Mouse (Mus musculus): ENCODE results near the gene Tmcc1.
A peak's percentile ranks its signal among the peaks of the same experiment; 100 is the strongest.

The Tmcc1 gene

GRCm38 (mm10) chr6:116014111-116014510 is 179.2 kb downstream of the Tmcc1 start:
- no peak for DNase-seq (ENCODE audit: low spot score in 2 of 2)

DNA sequence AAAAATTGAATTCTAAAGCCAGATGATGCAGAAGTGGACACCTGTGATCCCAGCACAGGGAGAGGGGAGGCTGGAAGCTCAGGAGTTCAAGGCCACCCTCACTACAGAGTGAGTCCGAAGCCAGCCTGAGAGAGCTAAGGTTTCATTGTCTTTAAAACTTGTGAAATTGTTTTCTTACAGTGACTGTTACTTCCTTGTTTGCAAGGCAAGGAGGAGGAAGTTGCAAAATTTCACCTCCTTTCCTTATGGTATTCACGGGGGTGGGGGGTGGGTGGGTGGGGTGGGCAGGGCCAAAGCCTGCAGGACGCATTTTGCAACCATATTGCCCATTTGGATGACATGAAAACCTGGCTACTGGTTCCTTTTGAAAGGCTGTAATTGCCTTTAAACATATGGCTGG is 179.6 kb downstream of the Tmcc1 start:
- DNase-seq (ENCODE audit: low spot score in 2 of 2) = no peak

- DNase-seq (ENCODE audit: low spot score in 2 of 2) = peak in 1 of 2 experiments; percentile 78
These were observed 182.7 kb downstream of the Tmcc1 start for GRCm38 (mm10) chr6:116010541-116010940.

- DNase-seq (ENCODE audit: low spot score in 2 of 2) = no peak
These were observed 183.9 kb downstream of the Tmcc1 start for GRCm38 (mm10) chr6:116009426-116009825.

- peak in 1 of 2 experiments; percentile 80 for DNase-seq (ENCODE audit: low spot score in 2 of 2)
These were observed 185.6 kb downstream of the Tmcc1 start for GRCm38 (mm10) chr6:116007561-116008173.

GRCm38 (mm10) chr6:116006731-116007130 is 186.6 kb downstream of the Tmcc1 start:
- DNase-seq (ENCODE audit: low spot score in 2 of 2) = no peak

DNA sequence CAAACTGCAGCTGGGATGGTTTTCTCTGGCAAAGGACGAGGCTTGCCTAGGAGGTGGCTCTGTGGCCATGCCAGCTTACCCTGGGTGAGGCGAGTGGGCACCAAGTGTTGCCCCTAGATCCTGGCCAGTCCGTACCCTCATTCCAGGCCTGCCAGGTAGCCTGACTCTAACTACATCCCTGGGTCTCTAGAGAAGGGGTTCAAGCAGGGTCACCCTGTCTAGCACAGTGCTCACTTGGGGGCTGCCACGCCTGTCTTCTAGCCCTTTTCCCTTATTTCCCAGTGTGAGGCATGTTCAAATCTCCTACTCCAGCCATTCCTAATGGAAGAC is 187.4 kb downstream of the Tmcc1 start:
- DNase-seq (ENCODE audit: low spot score in 2 of 2) = no peak

GRCm38 (mm10) chr6:116005275-116005958 is 187.9 kb downstream of the Tmcc1 start:
- DNase-seq (ENCODE audit: low spot score in 2 of 2) = no peak

GRCm38 (mm10) chr6:116004716-116005115 is 188.6 kb downstream of the Tmcc1 start:
- DNase-seq (ENCODE audit: low spot score in 2 of 2) = no peak

GRCm38 (mm10) chr6:116004069-116004468 is 189.2 kb downstream of the Tmcc1 start:
- DNase-seq (ENCODE audit: low spot score in 2 of 2) = no peak

DNA sequence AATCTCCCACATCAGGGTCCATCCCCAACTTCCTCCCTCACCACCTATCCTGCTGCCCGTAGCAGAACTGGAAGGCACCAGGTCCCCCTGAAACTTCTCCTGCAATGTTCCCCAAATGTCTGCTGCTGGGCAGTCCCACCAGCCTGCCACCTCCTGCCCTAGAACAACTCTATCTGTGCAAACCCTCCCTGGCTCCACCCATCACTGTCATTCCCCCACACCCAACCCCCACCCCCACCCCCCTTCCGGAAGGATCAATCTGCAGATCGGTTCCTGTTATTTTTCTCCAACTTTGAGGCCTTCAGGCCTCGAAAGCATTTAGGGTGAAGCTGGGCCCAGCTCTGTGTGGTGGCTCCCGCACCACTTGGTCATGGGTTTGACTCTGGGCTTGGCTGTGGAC is 189.8 kb downstream of the Tmcc1 start:
- no peak for DNase-seq (ENCODE audit: low spot score in 2 of 2)

GRCm38 (mm10) chr6:116002311-116003104 is 190.8 kb downstream of the Tmcc1 start:
- DNase-seq (ENCODE audit: low spot score in 2 of 2) = no peak

DNA sequence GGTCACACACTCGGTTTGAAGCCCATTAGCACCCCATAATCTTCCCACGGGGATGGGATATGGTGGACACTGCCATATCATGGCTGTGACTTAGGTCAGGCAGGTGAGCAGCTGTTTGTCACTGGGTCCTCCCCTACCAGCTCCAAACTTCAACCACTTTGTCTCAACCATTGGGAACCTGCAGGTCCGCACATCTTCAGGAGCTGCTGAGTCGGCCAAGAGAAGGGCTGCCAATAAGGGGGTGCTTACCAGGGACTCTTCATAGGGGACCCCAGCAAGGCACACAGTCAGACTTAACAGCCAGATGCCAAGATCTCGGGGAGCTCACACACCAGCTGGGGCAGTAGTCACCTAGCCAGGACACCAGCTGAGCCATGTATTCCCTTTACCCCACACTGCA is 192.4 kb downstream of the Tmcc1 start:
- DNase-seq (ENCODE audit: low spot score in 2 of 2) = no peak

GRCm38 (mm10) chr6:115999227-115999626 is 194.1 kb downstream of the Tmcc1 start:
- DNase-seq (ENCODE audit: low spot score in 2 of 2) = no peak

DNA sequence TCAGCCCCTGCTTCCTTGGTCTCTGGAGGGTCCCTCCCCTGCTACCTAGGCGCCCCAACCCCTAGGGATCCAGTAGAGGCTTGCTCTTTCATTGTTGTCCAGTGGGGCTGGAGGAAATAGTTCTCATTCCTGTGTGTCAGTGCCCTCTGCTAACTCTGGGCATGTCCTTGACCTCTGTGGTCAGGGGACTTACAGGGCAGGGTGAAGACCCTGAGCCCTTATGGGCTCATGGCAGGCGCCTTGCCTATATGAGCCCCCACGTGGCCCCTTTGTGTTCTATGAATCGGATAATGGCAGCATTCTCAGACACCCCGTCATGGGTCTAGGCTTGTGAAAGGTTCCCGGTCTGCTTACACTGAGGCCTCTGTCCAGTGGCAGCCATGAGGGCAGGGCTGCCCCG is 194.5 kb downstream of the Tmcc1 start:
- DNase-seq (ENCODE audit: low spot score in 2 of 2) = no peak

- no peak for DNase-seq (ENCODE audit: low spot score in 2 of 2)
These were observed 195.5 kb downstream of the Tmcc1 start for GRCm38 (mm10) chr6:115997726-115998311.

- DNase-seq (ENCODE audit: low spot score in 2 of 2) = peak; percentile 72 to 76
These were observed 197.0 kb downstream of the Tmcc1 start for GRCm38 (mm10) chr6:115996171-115996851.

DNA sequence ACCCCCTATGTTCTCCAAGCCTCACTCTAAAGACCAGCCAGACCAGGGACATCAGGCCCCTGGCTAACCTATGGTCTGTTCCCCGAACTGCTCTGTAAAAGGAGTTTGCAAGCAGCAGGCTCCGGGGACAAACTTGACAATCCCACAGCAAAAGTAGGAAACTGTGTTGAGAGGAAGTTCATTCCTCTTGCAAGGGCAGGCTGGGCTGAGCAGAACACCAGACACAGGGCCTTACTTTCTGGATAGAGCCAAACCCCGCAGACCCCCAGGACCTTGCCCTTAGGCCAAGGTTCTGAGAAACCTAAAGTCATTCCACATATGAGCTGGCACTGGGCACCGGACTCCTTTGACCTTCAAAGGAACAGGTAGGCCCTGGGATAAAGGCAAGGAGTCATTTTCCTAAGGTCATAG is 197.8 kb downstream of the Tmcc1 start:
- DNase-seq (ENCODE audit: low spot score in 2 of 2) = no peak

GRCm38 (mm10) chr6:115994877-115995520 is 198.3 kb downstream of the Tmcc1 start, which contains the start of gene Plxnd1:
Gene Plxnd1, minus strand, starts transcription at chr6:115995005.
- DNase-seq (ENCODE audit: low spot score in 2 of 2) = peak; percentile 91 to 96

DNA sequence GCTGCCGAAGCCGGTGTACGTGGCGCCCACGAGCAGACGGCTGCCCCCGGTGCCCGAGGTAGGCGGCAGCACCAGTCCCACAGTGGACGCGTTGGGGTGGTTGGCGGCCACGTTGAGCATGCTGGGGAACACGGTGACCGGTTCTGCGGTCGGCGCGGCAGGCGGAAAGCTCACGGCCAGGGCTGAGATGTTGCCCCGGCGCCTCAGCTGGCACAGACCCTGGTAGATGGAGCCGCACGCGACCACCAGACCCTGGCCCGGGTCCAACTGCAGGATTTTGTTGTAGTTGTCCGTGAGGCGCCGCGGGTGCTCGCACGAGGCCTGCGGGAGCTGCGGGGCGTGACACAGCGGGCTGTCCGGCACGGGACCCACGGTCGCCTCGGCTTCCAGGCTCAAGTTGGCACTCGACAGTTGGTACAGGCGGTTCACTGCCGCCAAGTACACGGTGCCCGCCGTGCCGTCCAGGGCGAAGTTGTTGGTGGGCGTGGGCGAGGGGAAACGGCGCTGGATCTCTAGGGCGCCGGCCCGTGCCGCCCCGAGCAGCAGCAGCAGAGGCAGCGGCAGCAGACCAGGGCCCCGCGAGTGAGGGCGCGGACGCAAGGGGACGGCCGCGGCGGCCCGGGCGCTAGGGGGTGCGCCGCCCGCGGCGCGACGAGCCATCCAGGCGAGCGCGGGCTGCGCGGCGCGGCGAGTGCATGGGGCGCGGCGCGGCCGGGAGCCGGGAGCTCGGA is 199.0 kb downstream of the Tmcc1 start:
- DNase-seq (ENCODE audit: low spot score in 2 of 2) = peak in 1 of 2 experiments; percentile 51

All from thymus, postnatal 10 days (tissue).